Mouse (Mus musculus) liver, embryonic 14.5 days (tissue): ENCODE measurements around the gene Rec114.
A peak's percentile ranks its signal among the peaks of the same experiment; 100 is the strongest.

Experiments
- CTCF ChIP-seq: IDR thresholded peaks from 2 replicates; pipeline ENCODE4 v1.5.1; 2016; ENCODE audit warnings: antibody characterized with exemption, low read depth, control low read depth
- EP300 ChIP-seq: IDR thresholded peaks from 2 replicates; pipeline ENCODE4 v1.6.1; 2016; ENCODE audit warnings: antibody characterized with exemption, low read depth

GRCm38 (mm10) chr9:58662791-58663190, 81.0 kb downstream of the Rec114 start:
- TF ChIP-seq CTCF, result no peak
- TF ChIP-seq EP300, result peak; percentile 89
